Mouse (Mus musculus): Measurements from ENCODE around the gene Ncstn. TPM values are rescaled to one million over a fixed set of nuclear protein-coding genes. Genes with fewer than 3 reads are reported as not detected.

The Ncstn gene
- polyA plus RNA-seq, 1 experiment from 2014 or later: 106 TPM

- no peak for ATAC-seq (replicated peaks; ENCODE audit: extremely low read depth, insufficient read depth, low FRiP score)
- Histone ChIP-seq H3K4me3 (ENCODE audit: low read length) (no peak overlapping the region), H3K27ac (ENCODE audit: low read length) (no peak overlapping the region), H3K4me2 (ENCODE audit: low read depth, low read length) (no peak overlapping the region), H3K9me3 (replicated peaks; ENCODE audit: control insufficient read depth, low read length) (no peaks in the 10 kb centered on the region), H3K4me1 (ENCODE audit: control insufficient read depth, insufficient read depth, low read length) (peaks cover 8% of the 10 kb centered on the region), H3K36me3 (ENCODE audit: control insufficient read depth, insufficient read depth) (peaks cover 48% of the 10 kb centered on the region), H3K27me3 (ENCODE audit: control insufficient read depth, insufficient read depth, low read length) (no peaks in the 10 kb centered on the region), H3K9ac (ENCODE audit: low read length) (no peak overlapping the region)
- 74% methylated on average over 2 of the region's 2 CpGs for WGBS
Observed at GRCm38 (mm10) chr1:172122671-172123070, 40.1 kb upstream of the Ncstn start.

GRCm38 (mm10) chr1:172119720-172120119 is 37.1 kb upstream of the Ncstn start:
- ATAC-seq (replicated peaks; ENCODE audit: extremely low read depth, insufficient read depth, low FRiP score): no peak
- Histone ChIP-seq H3K4me3 (ENCODE audit: low read length) (no peak overlapping the region), H3K9me3 (replicated peaks; ENCODE audit: control insufficient read depth, low read length) (no peaks in the 10 kb centered on the region), H3K4me1 (ENCODE audit: control insufficient read depth, insufficient read depth, low read length) (no peaks in the 10 kb centered on the region), H3K36me3 (ENCODE audit: control insufficient read depth, insufficient read depth) (peaks cover 74% of the 10 kb centered on the region), H3K4me2 (ENCODE audit: low read depth, low read length) (no peak overlapping the region), H3K27me3 (ENCODE audit: control insufficient read depth, insufficient read depth, low read length) (no peaks in the 10 kb centered on the region), H3K27ac (ENCODE audit: low read length) (no peak overlapping the region), H3K9ac (ENCODE audit: low read length) (no peak overlapping the region)
- WGBS: 45% methylated on average over 3 of the region's 3 CpGs

- WGBS: 65% methylated on average over 6 of the region's 6 CpGs
- no peak for ATAC-seq (replicated peaks; ENCODE audit: extremely low read depth, insufficient read depth, low FRiP score)
- no peak overlapping the region for H3K27ac ChIP-seq (ENCODE audit: low read length)
Observed at GRCm38 (mm10) chr1:172119100-172119499, 36.5 kb upstream of the Ncstn start.

GRCm38 (mm10) chr1:172116948-172117347 is 34.4 kb upstream of the Ncstn start:
- Histone ChIP-seq H3K36me3 (ENCODE audit: control insufficient read depth, insufficient read depth) (peaks cover 86% of the 10 kb centered on the region), H3K4me1 (ENCODE audit: control insufficient read depth, insufficient read depth, low read length) (no peaks in the 10 kb centered on the region), H3K27me3 (ENCODE audit: control insufficient read depth, insufficient read depth, low read length) (no peaks in the 10 kb centered on the region), H3K9ac (ENCODE audit: low read length) (no peak overlapping the region), H3K4me2 (ENCODE audit: low read depth, low read length) (no peak overlapping the region), H3K27ac (ENCODE audit: low read length) (no peak overlapping the region), H3K9me3 (replicated peaks; ENCODE audit: control insufficient read depth, low read length) (no peaks in the 10 kb centered on the region), H3K4me3 (ENCODE audit: low read length) (no peak overlapping the region)
- ATAC-seq (replicated peaks; ENCODE audit: extremely low read depth, insufficient read depth, low FRiP score): no peak
- WGBS: 91% methylated on average over 5 of the region's 5 CpGs

More at GRCm38 (mm10) chr1:172119100-172119499, 36.5 kb upstream of the Ncstn start:
- no peaks in the 10 kb centered on the region for H3K4me1 ChIP-seq (ENCODE audit: control insufficient read depth, insufficient read depth, low read length)
- no peaks in the 10 kb centered on the region for H3K9me3 ChIP-seq (replicated peaks; ENCODE audit: control insufficient read depth, low read length)
- no peak overlapping the region for H3K4me2 ChIP-seq (ENCODE audit: low read depth, low read length)
- peaks cover 79% of the 10 kb centered on the region for H3K36me3 ChIP-seq (ENCODE audit: control insufficient read depth, insufficient read depth)
- no peaks in the 10 kb centered on the region for H3K27me3 ChIP-seq (ENCODE audit: control insufficient read depth, insufficient read depth, low read length)
- no peak overlapping the region for H3K9ac ChIP-seq (ENCODE audit: low read length)
- no peak overlapping the region for H3K4me3 ChIP-seq (ENCODE audit: low read length)

- 67% methylated on average over 10 of the region's 10 CpGs for WGBS
- H3K9ac ChIP-seq (ENCODE audit: low read length): no peak overlapping the region
- H3K4me2 ChIP-seq (ENCODE audit: low read depth, low read length): no peak overlapping the region
- no peak overlapping the region for H3K27ac ChIP-seq (ENCODE audit: low read length)
- peak; percentile 52; the same call in 1 of the 2 replicates for ATAC-seq (replicated peaks; ENCODE audit: extremely low read depth, insufficient read depth, low FRiP score)
- H3K4me3 ChIP-seq (ENCODE audit: low read length): no peak overlapping the region
- peaks cover 69% of the 10 kb centered on the region for H3K36me3 ChIP-seq (ENCODE audit: control insufficient read depth, insufficient read depth)
- no peaks in the 10 kb centered on the region for H3K27me3 ChIP-seq (ENCODE audit: control insufficient read depth, insufficient read depth, low read length)
- H3K4me1 ChIP-seq (ENCODE audit: control insufficient read depth, insufficient read depth, low read length): 0 out of 2 replicates have a peak, but pooled peaks cover 3% of the 10 kb centered on the region
- H3K9me3 ChIP-seq (replicated peaks; ENCODE audit: control insufficient read depth, low read length): no peaks in the 10 kb centered on the region
Observed at GRCm38 (mm10) chr1:172107777-172108477, 25.3 kb upstream of the Ncstn start.

- 81% methylated on average over 11 of the region's 11 CpGs for WGBS
- H3K4me1 ChIP-seq (ENCODE audit: control insufficient read depth, insufficient read depth, low read length): 0 out of 2 replicates have a peak, but pooled peaks cover 3% of the 10 kb centered on the region
- ATAC-seq (replicated peaks; ENCODE audit: extremely low read depth, insufficient read depth, low FRiP score): no peak
Observed at GRCm38 (mm10) chr1:172105101-172105500, 22.5 kb upstream of the Ncstn start.

GRCm38 (mm10) chr1:172103619-172104018 is 21.0 kb upstream of the Ncstn start:
- no peak for ATAC-seq (replicated peaks; ENCODE audit: extremely low read depth, insufficient read depth, low FRiP score)
- no peak overlapping the region for H3K27ac ChIP-seq (ENCODE audit: low read length)
- peaks cover 69% of the 10 kb centered on the region for H3K36me3 ChIP-seq (ENCODE audit: control insufficient read depth, insufficient read depth)
- 80% methylated on average over 4 of the region's 4 CpGs for WGBS
- no peaks in the 10 kb centered on the region for H3K9me3 ChIP-seq (replicated peaks; ENCODE audit: control insufficient read depth, low read length)
- no peak overlapping the region for H3K4me3 ChIP-seq (ENCODE audit: low read length)
- no peak overlapping the region for H3K9ac ChIP-seq (ENCODE audit: low read length)
- H3K4me2 ChIP-seq (ENCODE audit: low read depth, low read length): no peak overlapping the region
- no peaks in the 10 kb centered on the region for H3K27me3 ChIP-seq (ENCODE audit: control insufficient read depth, insufficient read depth, low read length)
- H3K4me1 ChIP-seq (ENCODE audit: control insufficient read depth, insufficient read depth, low read length): 0 out of 2 replicates have a peak, but pooled peaks cover 3% of the 10 kb centered on the region

More at GRCm38 (mm10) chr1:172105101-172105500, 22.5 kb upstream of the Ncstn start:
- H3K27me3 ChIP-seq (ENCODE audit: control insufficient read depth, insufficient read depth, low read length): no peaks in the 10 kb centered on the region
- no peak overlapping the region for H3K9ac ChIP-seq (ENCODE audit: low read length)
- no peaks in the 10 kb centered on the region for H3K9me3 ChIP-seq (replicated peaks; ENCODE audit: control insufficient read depth, low read length)
- H3K36me3 ChIP-seq (ENCODE audit: control insufficient read depth, insufficient read depth): peaks cover 72% of the 10 kb centered on the region
- H3K4me3 ChIP-seq (ENCODE audit: low read length): no peak overlapping the region
- no peak overlapping the region for H3K27ac ChIP-seq (ENCODE audit: low read length)
- H3K4me2 ChIP-seq (ENCODE audit: low read depth, low read length): no peak overlapping the region

GRCm38 (mm10) chr1:172099325-172100033 is 16.9 kb upstream of the Ncstn start:
- ATAC-seq (replicated peaks; ENCODE audit: extremely low read depth, insufficient read depth, low FRiP score): no peak
- Histone ChIP-seq H3K4me3 (ENCODE audit: low read length) (no peak overlapping the region), H3K36me3 (ENCODE audit: control insufficient read depth, insufficient read depth) (peaks cover 56% of the 10 kb centered on the region), H3K27me3 (ENCODE audit: control insufficient read depth, insufficient read depth, low read length) (no peaks in the 10 kb centered on the region), H3K9ac (ENCODE audit: low read length) (no peak overlapping the region), H3K9me3 (replicated peaks; ENCODE audit: control insufficient read depth, low read length) (no peaks in the 10 kb centered on the region), H3K4me2 (ENCODE audit: low read depth, low read length) (no peak overlapping the region), H3K4me1 (ENCODE audit: control insufficient read depth, insufficient read depth, low read length) (peaks cover 5% of the 10 kb centered on the region), H3K27ac (ENCODE audit: low read length) (no peak overlapping the region)
- WGBS: 81% methylated on average over 6 of the region's 6 CpGs

- H3K36me3 ChIP-seq (ENCODE audit: control insufficient read depth, insufficient read depth): peaks cover 52% of the 10 kb centered on the region
- H3K4me1 ChIP-seq (ENCODE audit: control insufficient read depth, insufficient read depth, low read length): peaks cover 15% of the 10 kb centered on the region
- H3K27ac ChIP-seq (ENCODE audit: low read length): peak overlapping the region; percentile 68; the same call in 1 of the 2 replicates
- no peak overlapping the region for H3K9ac ChIP-seq (ENCODE audit: low read length)
- H3K9me3 ChIP-seq (replicated peaks; ENCODE audit: control insufficient read depth, low read length): no peaks in the 10 kb centered on the region
- WGBS: 36% methylated on average over 6 of the region's 6 CpGs
- ATAC-seq (replicated peaks; ENCODE audit: extremely low read depth, insufficient read depth, low FRiP score): peak; percentile 41; the same call in 1 of the 2 replicates
- H3K27me3 ChIP-seq (ENCODE audit: control insufficient read depth, insufficient read depth, low read length): no peaks in the 10 kb centered on the region
- H3K4me3 ChIP-seq (ENCODE audit: low read length): no peak overlapping the region
- no peak overlapping the region for H3K4me2 ChIP-seq (ENCODE audit: low read depth, low read length)
Observed at GRCm38 (mm10) chr1:172095202-172095601, 12.6 kb upstream of the Ncstn start.
